Comparison of ENCODE assay signal across 8 mouse cellular contexts in the genomic region with DNA sequence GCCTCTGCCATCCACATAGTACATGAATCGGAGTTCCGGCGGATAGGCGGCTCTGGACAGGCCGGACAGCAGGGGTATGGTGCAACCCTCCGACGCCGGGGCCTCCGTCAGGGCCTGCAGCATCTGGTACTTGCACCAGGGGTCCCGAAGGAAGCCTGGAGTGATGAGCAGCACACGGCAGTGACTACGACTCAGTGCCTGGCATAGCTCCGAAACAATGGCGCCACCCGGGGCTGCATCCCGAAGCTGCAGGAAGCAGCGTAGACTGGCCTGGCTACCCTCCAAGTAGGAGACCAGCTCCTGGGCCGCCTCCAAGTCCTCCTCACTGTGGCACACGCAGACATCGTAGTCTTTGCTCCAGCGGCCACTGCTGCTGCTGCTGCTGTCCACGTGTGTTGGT. TPM values are rescaled to one million over a fixed set of nuclear protein-coding genes. Genes with fewer than 3 reads are reported as not detected.
DNase-seq lines count a peak whose midpoint lies in the region; ATAC-seq and TF ChIP-seq lines count a peak whose summit lies in the region.

No protein-coding gene starts in this region.

- TF ChIP-seq CTCF in heart, postnatal 0 days (IDR thresholded peaks at IDR 0.05; ENCODE audit: low read depth) = no peak
- no peak for TF ChIP-seq CTCF in lung, embryonic 14.5 days (IDR thresholded peaks at IDR 0.05; ENCODE audit: low read depth)

- no peaks in the 10 kb centered on the region for H3K27me3 ChIP-seq in limb, embryonic 15.5 days
- no peaks in the 10 kb centered on the region for H3K27me3 ChIP-seq in limb, embryonic 10.5 days (ENCODE audit: low read depth, poor library complexity, severe bottlenecking)
- H3K27me3 ChIP-seq in heart, postnatal 0 days (ENCODE audit: control insufficient read depth, insufficient read depth, low read length) = no peaks in the 10 kb centered on the region
- H3K27me3 ChIP-seq in lung, embryonic 14.5 days (ENCODE audit: insufficient read depth, low read length) = no peaks in the 10 kb centered on the region

- TF ChIP-seq EP300 in heart, postnatal 0 days (IDR thresholded peaks at IDR 0.05; ENCODE audit: low read depth) = no peak

- no peak overlapping the region for H3K27ac ChIP-seq in limb, embryonic 15.5 days
- no peak overlapping the region for H3K27ac ChIP-seq in limb, embryonic 10.5 days
- no peak overlapping the region for H3K27ac ChIP-seq in heart, postnatal 0 days (ENCODE audit: low read depth)
- no peak overlapping the region for H3K27ac ChIP-seq in lung, embryonic 14.5 days (ENCODE audit: low read depth)

- H3K9ac ChIP-seq in limb, embryonic 15.5 days = no peak overlapping the region
- no peak overlapping the region for H3K9ac ChIP-seq in heart, postnatal 0 days (replicated peaks; ENCODE audit: low read depth, low read length)
- H3K9ac ChIP-seq in lung, embryonic 14.5 days = no peak overlapping the region

- H3K4me2 ChIP-seq in limb, embryonic 15.5 days = no peak overlapping the region
- H3K4me2 ChIP-seq in heart, postnatal 0 days (ENCODE audit: low read depth, low read length) = peak overlapping the region; percentile 14
- no peak overlapping the region for H3K4me2 ChIP-seq in lung, embryonic 14.5 days

- H3K4me3 ChIP-seq in limb, embryonic 15.5 days = no peak overlapping the region
- H3K4me3 ChIP-seq in limb, embryonic 10.5 days = no peak overlapping the region
- H3K4me3 ChIP-seq in heart, postnatal 0 days (ENCODE audit: low read depth, low read length) = no peak overlapping the region
- no peak overlapping the region for H3K4me3 ChIP-seq in lung, embryonic 14.5 days (ENCODE audit: low read depth, low read length)

- peaks cover 37% of the 10 kb centered on the region for H3K36me3 ChIP-seq in limb, embryonic 15.5 days
- peaks cover 54% of the 10 kb centered on the region for H3K36me3 ChIP-seq in limb, embryonic 10.5 days
- H3K36me3 ChIP-seq in heart, postnatal 0 days (replicated peaks; ENCODE audit: control insufficient read depth, insufficient read depth, low read length) = peaks cover 20% of the 10 kb centered on the region
- H3K36me3 ChIP-seq in lung, embryonic 14.5 days (ENCODE audit: insufficient read depth) = peaks cover 36% of the 10 kb centered on the region; the same call in 1 of the 2 replicates

- DNase-seq in cerebellum, adult 11 months = peak; percentile 36
- no peak for DNase-seq in cerebellum, adult 11-12 months
- no peak for DNase-seq in limb, embryonic 10.5 days (ENCODE audit: low spot score)
- peak; percentile 65 for DNase-seq in heart, postnatal 0 days (ENCODE audit: low spot score)
- DNase-seq in lung, embryonic 14.5 days = peak; percentile 68
- DNase-seq in gastrocnemius, adult 18-20 months (ENCODE audit: low spot score) = no peak

- 0 out of 2 replicates have a peak, but pooled peaks have one; percentile 30 for ATAC-seq in limb, embryonic 15.5 days (ENCODE audit: insufficient number of reproducible peaks, low FRiP score, low TSS enrichment, low read depth)
- peak; percentile 72; the same call in 1 of the 2 replicates for ATAC-seq in heart, postnatal 0 days (ENCODE audit: insufficient read depth, low read depth)
- ATAC-seq in lung, embryonic 14.5 days (ENCODE audit: insufficient read depth) = peak; percentile 52; the same call in 1 of the 2 replicates
- no peak for ATAC-seq in megakaryocyte, adult 5-6 weeks (ENCODE audit: poor library complexity, severe bottlenecking)

- H3K9me3 ChIP-seq in limb, embryonic 15.5 days = no peaks in the 10 kb centered on the region
- no peaks in the 10 kb centered on the region for H3K9me3 ChIP-seq in limb, embryonic 10.5 days (replicated peaks)
- no peaks in the 10 kb centered on the region for H3K9me3 ChIP-seq in heart, postnatal 0 days (replicated peaks; ENCODE audit: control insufficient read depth, low read length)
- H3K9me3 ChIP-seq in lung, embryonic 14.5 days (ENCODE audit: low read depth, low read length) = no peaks in the 10 kb centered on the region

- 75% methylated on average over 22 of the region's 22 CpGs for WGBS in limb, embryonic 15.5 days
- 82% methylated on average over 22 of the region's 22 CpGs for WGBS in limb, embryonic 10.5 days
- WGBS in heart, postnatal 0 days = 45% methylated on average over 22 of the region's 22 CpGs
- WGBS in lung, embryonic 14.5 days = 73% methylated on average over 22 of the region's 22 CpGs

- no peaks in the 10 kb centered on the region for H3K4me1 ChIP-seq in limb, embryonic 15.5 days
- H3K4me1 ChIP-seq in limb, embryonic 10.5 days = no peaks in the 10 kb centered on the region
- H3K4me1 ChIP-seq in heart, postnatal 0 days (ENCODE audit: control insufficient read depth, insufficient read depth) = no peaks in the 10 kb centered on the region
- no peaks in the 10 kb centered on the region for H3K4me1 ChIP-seq in lung, embryonic 14.5 days (ENCODE audit: insufficient read depth)

RNA-seq across cellular contexts. Expression of a gene that starts 11.3 kb away (rescaled TPM):
- 156 and 160 TPM in 2 replicates for polyA plus RNA-seq in limb, embryonic 15.5 days (2015; fragmentation: Nextera tagmentation; extraction: Ambion mirVana)
- polyA plus RNA-seq in limb, embryonic 10.5 days (2016; fragmentation: Nextera tagmentation; extraction: Ambion mirVana) = 93.7 and 100 TPM in 2 replicates
- 39.0 and 77.8 TPM in 2 replicates for total RNA-seq in heart, postnatal 0 days (2014; rRNA removed; ENCODE audit: low replicate concordance)
- polyA plus RNA-seq in heart, postnatal 0 days (2015; fragmentation: Nextera tagmentation; extraction: Ambion mirVana) = 90.3 and 90.9 TPM in 2 replicates
- 129 and 133 TPM in 2 replicates for polyA plus RNA-seq in lung, embryonic 14.5 days (2014; fragmentation: Nextera tagmentation; extraction: Ambion mirVana)
- total RNA-seq in megakaryocyte, adult 5-6 weeks (2015) = 54.9 and 56.3 TPM in 2 replicates
- total RNA-seq in megakaryocyte, adult 5-6 weeks (2017) = 42.6 and 72.8 TPM in 2 replicates
- total RNA-seq in gastrocnemius, adult 18-20 months (2021) = 100 to 1,000 TPM; 228 to 237 TPM

RNA-seq across cellular contexts. Expression of a gene that starts 11.4 kb away (rescaled TPM):
- 10.3 and 11.6 TPM in 2 replicates for polyA plus RNA-seq in limb, embryonic 15.5 days (2015; fragmentation: Nextera tagmentation; extraction: Ambion mirVana)
- polyA plus RNA-seq in limb, embryonic 10.5 days (2016; fragmentation: Nextera tagmentation; extraction: Ambion mirVana) = 20.0 and 22.1 TPM in 2 replicates
- total RNA-seq in heart, postnatal 0 days (2014; rRNA removed; ENCODE audit: low replicate concordance) = 10.0 and 13.2 TPM in 2 replicates
- polyA plus RNA-seq in heart, postnatal 0 days (2015; fragmentation: Nextera tagmentation; extraction: Ambion mirVana) = 5.5 TPM in 2 replicates
- 11.6 and 12.0 TPM in 2 replicates for polyA plus RNA-seq in lung, embryonic 14.5 days (2014; fragmentation: Nextera tagmentation; extraction: Ambion mirVana)
- total RNA-seq in megakaryocyte, adult 5-6 weeks (2015) = 11.1 and 12.8 TPM in 2 replicates
- total RNA-seq in megakaryocyte, adult 5-6 weeks (2017) = 17.5 and 20.2 TPM in 2 replicates
- total RNA-seq in gastrocnemius, adult 18-20 months (2021) = 10 to 100 TPM; 24.4 to 35.0 TPM

RNA-seq across cellular contexts. Expression of a gene that starts 12.8 kb away (rescaled TPM):
- polyA plus RNA-seq in limb, embryonic 15.5 days (2015; fragmentation: Nextera tagmentation; extraction: Ambion mirVana) = 64.7 and 65.3 TPM in 2 replicates
- 86.0 and 92.3 TPM in 2 replicates for polyA plus RNA-seq in limb, embryonic 10.5 days (2016; fragmentation: Nextera tagmentation; extraction: Ambion mirVana)
- total RNA-seq in heart, postnatal 0 days (2014; rRNA removed; ENCODE audit: low replicate concordance) = 36.4 and 54.8 TPM in 2 replicates
- polyA plus RNA-seq in heart, postnatal 0 days (2015; fragmentation: Nextera tagmentation; extraction: Ambion mirVana) = 34.9 and 37.9 TPM in 2 replicates
- 84.8 and 87.0 TPM in 2 replicates for polyA plus RNA-seq in lung, embryonic 14.5 days (2014; fragmentation: Nextera tagmentation; extraction: Ambion mirVana)
- 32.2 and 41.6 TPM in 2 replicates for total RNA-seq in megakaryocyte, adult 5-6 weeks (2015)
- total RNA-seq in megakaryocyte, adult 5-6 weeks (2017) = 33.7 and 38.0 TPM in 2 replicates
- total RNA-seq in gastrocnemius, adult 18-20 months (2021) = 1 to 10 TPM; 7.5 to 10.0 TPM

RNA-seq across cellular contexts. Expression of a gene that starts 22.2 kb away (rescaled TPM):
- polyA plus RNA-seq in limb, embryonic 15.5 days (2015; fragmentation: Nextera tagmentation; extraction: Ambion mirVana) = 37.0 and 37.8 TPM in 2 replicates
- 56.7 and 57.1 TPM in 2 replicates for polyA plus RNA-seq in limb, embryonic 10.5 days (2016; fragmentation: Nextera tagmentation; extraction: Ambion mirVana)
- total RNA-seq in heart, postnatal 0 days (2014; rRNA removed; ENCODE audit: low replicate concordance) = 88.0 and 91.5 TPM in 2 replicates
- polyA plus RNA-seq in heart, postnatal 0 days (2015; fragmentation: Nextera tagmentation; extraction: Ambion mirVana) = 93.1 and 95.9 TPM in 2 replicates
- 39.6 and 41.1 TPM in 2 replicates for polyA plus RNA-seq in lung, embryonic 14.5 days (2014; fragmentation: Nextera tagmentation; extraction: Ambion mirVana)
- 9.7 and 11.2 TPM in 2 replicates for total RNA-seq in megakaryocyte, adult 5-6 weeks (2015)
- 26.9 and 28.5 TPM in 2 replicates for total RNA-seq in megakaryocyte, adult 5-6 weeks (2017)
- 10 to 100 TPM; 14.6 to 19.5 TPM for total RNA-seq in gastrocnemius, adult 18-20 months (2021)

Comparison
In these comparisons a context has a peak if more than half of its experiments do, and no peak if none do; other contexts are left out.
1. DNase-seq: peak in cerebellum, adult 11 months (single experiment), heart, postnatal 0 days (single experiment) and lung, embryonic 14.5 days (single experiment); none in cerebellum, adult 11-12 months (single experiment), limb, embryonic 10.5 days (single experiment) and gastrocnemius, adult 18-20 months (single experiment).